Mouse (Mus musculus) frontal cortex, postnatal 14 days (tissue): ENCODE results near the gene Hvcn1.

Source experiments
- DNase-seq, 2 experiments: peaks; one replicate each; pipeline ENCODE4 v3.0.0; 2022; ENCODE audit warnings: low spot score in 2 of 2

Hvcn1 gene

GRCm38 (mm10) chr5:122234319-122235195, 28.0 kb downstream of the Hvcn1 start:
- DNase-seq = no peak

DNA sequence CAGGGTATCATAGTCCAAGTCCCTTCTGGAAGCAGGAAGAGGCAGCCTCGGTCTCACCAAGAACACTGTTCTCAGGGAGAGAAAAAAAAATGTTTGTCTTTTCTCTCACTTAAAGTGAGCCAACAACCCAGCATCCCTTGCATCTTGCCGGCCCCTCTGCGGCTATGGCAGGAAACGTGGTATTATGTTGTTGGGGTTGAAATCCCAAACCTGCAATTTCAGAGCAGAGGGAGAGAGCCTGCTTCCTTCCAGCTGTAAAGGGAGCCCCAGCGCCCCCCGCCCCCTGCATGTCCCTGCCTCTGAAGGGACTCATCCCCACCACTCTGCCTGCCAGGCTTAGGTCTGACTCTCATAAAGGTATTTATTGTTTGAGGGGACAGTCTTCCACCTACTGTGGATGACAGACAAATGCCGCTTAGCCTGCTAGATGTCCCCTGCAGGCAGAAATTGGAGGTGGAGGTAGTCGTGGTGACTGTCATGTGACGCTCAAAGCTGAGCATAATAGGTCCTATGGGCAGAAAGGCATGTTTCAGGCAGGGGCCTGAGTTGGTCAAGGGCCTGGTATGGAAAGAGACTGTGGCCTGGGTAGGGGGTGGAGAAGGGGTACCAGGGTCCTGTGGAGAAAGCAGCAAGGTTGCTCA, 28.7 kb downstream of the Hvcn1 start:
- no peak for DNase-seq

GRCm38 (mm10) chr5:122237200-122237599, 30.6 kb downstream of the Hvcn1 start:
- DNase-seq = no peak

DNA sequence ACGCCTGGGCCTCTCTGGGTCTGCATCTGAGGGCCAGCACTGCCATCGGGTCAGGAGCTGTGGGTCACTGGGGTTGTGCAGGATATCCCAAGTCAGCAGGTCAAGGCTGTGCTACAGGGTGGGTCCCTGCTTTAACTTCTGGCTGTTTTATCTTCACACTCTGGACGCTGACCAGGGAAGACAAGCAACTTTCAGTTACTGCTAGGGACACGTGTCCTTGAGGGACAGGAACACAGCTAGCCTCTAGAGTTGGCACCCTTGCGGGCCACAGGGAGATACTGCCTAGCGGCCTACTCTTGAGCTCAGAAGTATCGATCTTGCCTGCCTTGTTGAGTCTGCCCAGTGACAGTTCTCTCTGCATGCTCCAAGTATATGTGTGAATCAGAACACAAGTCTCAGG, 33.0 kb downstream of the Hvcn1 start:
- no peak for DNase-seq

DNA sequence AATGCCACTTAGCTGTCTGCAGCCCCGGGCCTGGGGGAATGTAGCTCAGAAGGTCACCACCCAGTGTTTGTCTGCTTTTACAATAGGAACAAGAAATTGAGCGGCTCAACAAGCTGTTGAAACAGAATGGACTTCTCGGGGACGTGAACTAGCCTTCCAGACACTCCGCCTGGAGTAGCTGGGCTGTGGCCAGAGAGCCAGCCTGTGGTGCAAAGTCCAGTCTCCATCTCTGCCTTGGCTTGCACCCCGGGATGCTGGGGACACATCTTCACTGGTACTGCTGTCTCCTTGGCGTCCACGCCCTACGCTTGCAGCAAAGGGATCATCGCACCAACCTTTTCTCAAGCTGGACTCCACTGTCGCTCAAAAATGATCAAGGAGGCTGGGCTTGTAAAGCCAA, 33.9 kb downstream of the Hvcn1 start:
- no peak for DNase-seq

GRCm38 (mm10) chr5:122240989-122241388, 34.4 kb downstream of the Hvcn1 start:
- no peak for DNase-seq

DNA sequence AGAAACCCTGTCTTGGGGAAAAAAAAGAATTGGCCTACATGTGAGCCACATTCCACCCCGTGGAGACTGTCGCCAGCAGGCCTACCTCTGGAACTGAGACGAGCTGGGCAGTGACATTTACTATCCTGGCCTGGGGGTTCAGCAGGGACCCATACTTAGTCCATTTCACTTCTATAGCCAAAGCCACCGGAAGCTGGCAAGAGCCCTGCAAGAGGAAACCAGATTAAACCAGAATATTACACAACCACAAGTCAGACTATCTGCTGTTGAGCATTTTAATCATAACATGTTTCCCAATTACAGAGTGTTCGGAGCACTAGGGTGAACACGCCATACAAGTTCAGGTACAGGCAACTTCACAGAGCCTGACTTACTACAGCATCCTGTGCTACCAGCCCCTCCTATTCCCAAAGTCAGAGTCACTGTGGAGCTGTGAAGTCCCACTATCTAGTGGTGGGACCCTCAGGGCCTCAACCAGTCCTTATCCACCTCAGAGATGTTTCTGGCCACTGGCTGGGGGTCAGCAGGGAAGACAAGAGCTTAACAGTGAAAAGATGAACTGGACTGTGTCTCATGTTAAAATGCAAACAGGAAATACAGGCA, 36.0 kb downstream of the Hvcn1 start:
- DNase-seq = no peak

- DNase-seq = peak in 1 of 2 experiments; percentile 48
Observed at GRCm38 (mm10) chr5:122243781-122244523, 37.3 kb downstream of the Hvcn1 start.

- no peak for DNase-seq
Observed at GRCm38 (mm10) chr5:122245186-122245585, 38.6 kb downstream of the Hvcn1 start.

DNA sequence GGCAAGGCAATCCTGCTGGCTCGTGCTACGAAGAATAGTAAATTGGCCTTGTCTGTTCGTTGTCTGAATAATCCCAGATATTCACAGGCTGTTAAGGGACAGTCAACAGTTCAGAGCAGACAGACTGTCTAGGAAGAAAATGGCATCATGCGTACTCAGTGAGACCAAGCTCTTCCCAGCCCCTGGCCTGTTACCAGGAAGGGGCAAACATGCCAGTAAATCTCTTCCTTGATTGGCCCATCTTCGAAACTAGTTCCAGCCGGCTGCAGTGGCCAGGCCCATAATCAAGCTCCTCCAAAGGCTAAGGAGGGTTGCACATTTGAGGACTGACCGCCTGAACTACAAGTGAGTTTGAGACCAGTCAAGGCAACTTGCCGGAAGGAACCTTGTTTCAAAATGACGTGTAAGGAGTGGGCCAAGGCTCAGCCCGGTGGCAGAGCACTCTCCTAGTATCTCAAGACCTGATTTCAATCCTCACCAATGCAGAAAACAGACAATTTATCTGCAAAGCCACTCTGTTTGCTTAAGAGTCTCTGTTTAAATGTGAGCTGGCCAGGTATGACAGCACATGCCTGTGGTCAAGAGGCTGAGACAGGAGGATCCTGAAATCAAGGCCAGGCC, 40.1 kb downstream of the Hvcn1 start:
- no peak for DNase-seq

DNA sequence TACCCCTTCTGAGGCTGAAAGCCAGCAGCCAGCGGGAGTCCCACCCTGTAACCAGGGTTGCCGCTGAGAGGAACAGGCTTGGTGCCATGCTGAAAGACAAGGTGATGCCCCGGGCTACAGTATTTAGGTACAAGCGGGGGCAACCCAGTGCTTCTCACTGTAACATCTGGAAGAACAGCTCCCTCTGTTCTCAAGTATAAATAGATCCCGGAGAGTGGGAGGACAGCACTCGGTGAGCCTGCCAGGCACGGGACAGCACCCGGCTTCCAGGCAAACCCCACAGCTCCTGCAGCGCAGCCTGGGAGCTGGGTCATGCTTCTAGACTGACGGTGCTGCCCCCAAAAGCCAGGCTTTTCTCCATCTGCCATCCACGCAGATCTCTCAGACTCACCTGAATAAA, 40.9 kb downstream of the Hvcn1 start:
- peak in 1 of 2 experiments; percentile 55 for DNase-seq

- no peak for DNase-seq
Observed at GRCm38 (mm10) chr5:122247934-122248333, 41.3 kb downstream of the Hvcn1 start.

- DNase-seq = no peak
Observed at GRCm38 (mm10) chr5:122249281-122249680, 42.7 kb downstream of the Hvcn1 start.

GRCm38 (mm10) chr5:122251895-122252606, 45.4 kb downstream of the Hvcn1 start:
- no peak for DNase-seq

GRCm38 (mm10) chr5:122258027-122258741, 51.6 kb downstream of the Hvcn1 start:
- DNase-seq = no peak

DNA sequence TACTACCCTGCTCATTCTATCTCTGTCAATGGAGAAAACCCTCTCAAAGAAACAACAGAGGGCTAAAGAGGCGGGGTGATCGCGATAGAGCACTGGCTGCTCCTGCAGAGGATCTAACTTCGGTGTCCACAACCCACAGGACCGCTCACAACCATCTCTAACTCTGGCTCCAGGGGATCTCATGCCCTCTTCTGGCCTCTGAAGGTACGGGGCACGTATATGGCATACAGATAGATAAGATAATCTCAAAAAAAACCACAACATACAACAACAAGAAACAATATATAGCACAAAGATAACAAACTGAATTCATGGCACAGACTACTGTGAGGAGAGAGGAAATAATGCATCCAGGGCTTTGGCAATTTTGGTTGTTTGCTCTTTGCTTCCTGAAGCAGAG, 55.5 kb downstream of the Hvcn1 start:
- DNase-seq = no peak

GRCm38 (mm10) chr5:122263933-122264905, 57.6 kb downstream of the Hvcn1 start, which contains the start of gene Tctn1:
Gene Tctn1, minus strand, starts transcription at chr5:122264460.
- peak; percentile 66 to 74 for DNase-seq

- DNase-seq = no peak
Observed at GRCm38 (mm10) chr5:122265187-122265586, 58.6 kb downstream of the Hvcn1 start.

- no peak for DNase-seq
Observed at GRCm38 (mm10) chr5:122265942-122266341, 59.3 kb downstream of the Hvcn1 start.
